Mouse (Mus musculus) colon, adult 2 months (tissue): ENCODE data around the gene Gm17361. TPM values are rescaled to one million over a fixed set of nuclear protein-coding genes. Genes with fewer than 3 reads are reported as not detected.

ENCODE experiments used
- polyA plus RNA-seq: library from polyadenylated mRNA; depleted of rRNA; stranded (reverse); fragments of >200 nt; gene quantifications from 2 replicates; pipeline ENCODE4 v1.2.3, GENCODE M21; 2012; rRNA removed

Gm17361 gene
- not detected in 2 replicates for polyA plus RNA-seq

DNA sequence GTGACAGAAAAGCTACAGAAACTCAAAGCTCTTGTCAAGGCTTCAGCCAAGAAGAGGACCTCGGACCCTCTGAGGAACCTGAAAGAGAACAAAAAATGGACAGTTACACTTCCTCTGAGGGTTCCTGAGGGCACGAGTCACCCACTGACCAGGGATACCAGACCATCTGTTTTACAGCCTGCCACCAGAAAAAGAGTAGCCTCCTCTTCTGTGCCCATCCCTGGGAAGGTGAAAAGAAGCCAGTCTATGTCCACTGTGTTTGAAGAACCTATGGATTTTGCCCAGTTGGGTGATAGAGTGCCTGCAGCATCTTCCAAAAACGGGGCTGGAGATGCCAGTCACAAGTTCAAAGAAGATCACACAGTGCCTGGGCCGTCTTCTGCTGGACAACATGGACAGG, at the start of gene Gm17361:
TSS of gene Gm17361 (plus strand) at position 301 of the 400 bp plus-strand sequence.

